Mouse (Mus musculus): Measurements from ENCODE around the gene Hapln2.

Gene Hapln2

GRCm38 (mm10) chr3:88005822-88006786, 21.3 kb downstream of the Hapln2 start:
- DNase-seq (ENCODE audit: low spot score) = no peak

- DNase-seq (ENCODE audit: low spot score) = no peak
Observed at GRCm38 (mm10) chr3:88002291-88002976, 24.9 kb downstream of the Hapln2 start.

DNA sequence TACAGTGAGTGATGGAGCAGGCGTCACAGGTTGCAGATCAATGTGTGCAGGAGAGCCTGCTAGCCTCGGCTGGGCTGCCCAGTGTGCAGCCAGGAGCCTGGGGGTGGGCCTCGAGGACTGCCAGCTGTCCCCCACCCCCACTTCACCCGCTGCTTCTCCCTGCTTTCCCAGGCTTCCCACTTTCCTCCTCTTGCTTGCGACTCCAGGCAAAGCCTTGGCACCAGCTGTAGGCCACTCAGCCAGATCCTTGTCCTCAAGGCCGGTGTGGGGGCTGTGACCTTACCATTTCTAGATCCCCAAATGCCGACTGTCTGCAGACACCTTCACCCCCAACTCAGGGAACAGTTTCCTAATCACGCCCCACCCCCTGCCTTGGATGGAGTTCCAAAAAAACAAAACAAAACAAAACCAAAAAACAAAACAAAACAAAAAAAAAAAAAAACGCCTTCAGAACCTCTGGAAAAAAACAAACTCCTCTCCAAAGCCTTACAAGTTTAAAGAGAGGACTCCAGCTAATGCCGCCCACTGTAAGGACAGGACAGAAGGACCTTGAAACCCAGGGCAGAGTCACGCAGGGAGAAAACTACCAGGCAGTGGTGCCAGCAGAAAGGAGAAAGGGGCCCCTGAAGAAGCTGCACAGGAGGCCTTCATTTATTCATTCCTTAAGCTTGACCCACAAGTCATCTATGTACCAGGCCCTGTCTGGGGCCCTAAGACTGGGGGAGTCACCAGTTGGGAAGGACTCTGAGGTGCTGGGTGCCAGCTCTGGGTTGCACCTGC, 26.4 kb downstream of the Hapln2 start:
- no peak for DNase-seq (ENCODE audit: low spot score)

DNA sequence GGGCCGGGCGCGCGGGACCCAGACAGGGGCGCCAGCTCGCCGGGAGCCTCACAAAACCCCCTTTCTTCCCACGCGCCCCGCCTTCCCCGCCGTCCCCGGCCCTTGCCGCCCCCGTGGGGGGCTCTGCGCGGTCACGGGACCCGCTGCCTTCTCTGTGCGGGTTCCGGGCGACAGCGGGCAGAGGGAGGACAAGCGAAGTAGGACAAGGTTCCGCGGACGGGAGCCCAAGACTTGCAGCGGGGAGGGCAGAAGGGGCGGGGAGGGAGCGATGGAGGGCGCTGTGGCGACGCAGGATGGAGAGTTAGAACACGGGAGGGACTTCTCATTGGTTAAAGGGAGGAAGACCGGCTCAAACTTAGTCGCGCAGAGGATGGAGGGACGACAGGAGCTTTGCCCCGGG, 27.2 kb downstream of the Hapln2 start, which contains the start of gene Bcan:
Gene Bcan (minus strand): TSS at position 50 of the 400 bp plus-strand sequence.
- no peak for DNase-seq (ENCODE audit: low spot score)

- DNase-seq (ENCODE audit: low spot score) = no peak
Observed at GRCm38 (mm10) chr3:87999243-87999895, 28.0 kb downstream of the Hapln2 start.

DNA sequence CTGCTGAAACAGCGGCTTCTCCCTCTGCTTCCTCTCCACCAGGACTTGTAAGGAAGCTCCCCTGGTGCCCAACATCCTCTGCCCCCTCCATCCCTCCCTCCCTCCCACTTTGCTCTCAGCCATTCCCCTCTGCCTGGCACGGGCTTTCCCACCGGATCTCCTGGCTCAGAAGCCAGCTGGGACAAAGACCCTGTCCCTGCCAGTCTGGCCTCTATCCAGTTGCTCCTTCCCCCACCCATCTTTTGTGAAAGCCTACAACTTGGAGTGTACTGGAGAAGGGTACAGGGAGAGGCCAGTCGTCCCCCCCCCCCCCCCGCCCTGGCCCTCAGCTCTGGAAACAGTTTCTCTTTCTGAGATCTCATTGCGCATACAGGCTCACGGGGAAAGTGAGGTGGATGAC, 28.6 kb downstream of the Hapln2 start:
- DNase-seq (ENCODE audit: low spot score) = no peak

DNA sequence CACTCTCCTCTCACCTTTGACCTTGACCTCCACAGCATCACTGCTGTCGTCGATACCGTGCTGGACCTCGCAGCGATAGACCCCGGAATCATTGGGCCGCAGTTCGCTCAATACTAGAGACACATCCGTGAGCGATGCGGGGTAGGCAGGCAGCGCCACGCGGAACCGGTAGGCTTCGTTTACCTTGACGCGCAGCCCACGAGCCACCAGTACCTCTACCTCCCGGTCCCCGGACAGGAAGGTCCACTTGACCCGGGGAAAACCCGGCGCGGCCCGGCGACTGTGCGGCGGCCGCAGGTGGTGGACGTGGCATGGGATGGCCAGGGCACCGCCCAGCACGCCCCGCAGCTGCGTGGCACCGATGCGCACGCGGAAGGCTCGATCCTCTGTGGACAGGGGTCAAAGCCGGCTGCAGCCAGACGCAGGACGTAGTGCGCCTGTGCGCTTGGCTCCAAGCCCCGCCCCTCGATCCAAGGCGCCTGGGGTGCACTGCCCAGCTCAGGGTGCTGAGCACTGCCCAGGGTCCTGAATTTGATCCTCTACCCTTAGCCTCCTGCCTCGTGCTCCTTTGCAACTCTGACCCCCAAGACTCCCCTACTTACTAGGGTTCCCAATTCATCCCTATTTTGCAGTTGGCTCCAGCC, 30.3 kb downstream of the Hapln2 start:
- no peak for DNase-seq (ENCODE audit: low spot score)

DNA sequence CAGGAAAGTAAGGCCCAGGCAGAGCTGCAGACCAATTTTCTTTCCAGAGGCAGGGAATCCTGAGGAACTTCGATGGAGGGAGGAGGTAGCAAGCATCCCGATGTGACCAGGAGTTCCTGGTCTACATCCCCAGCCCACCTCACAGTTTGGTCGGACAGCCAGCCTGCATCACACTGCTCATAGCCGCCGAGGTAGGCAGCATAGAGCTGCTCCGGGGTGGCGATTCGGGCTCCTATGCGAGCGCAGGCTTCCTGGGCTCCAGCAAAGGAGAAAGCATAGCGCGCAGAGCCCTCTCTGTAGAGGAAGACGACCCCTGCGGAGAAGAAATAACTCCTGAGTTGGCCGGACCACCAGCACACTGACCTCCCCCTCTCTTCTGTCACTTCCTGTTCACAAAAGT, 31.0 kb downstream of the Hapln2 start:
- no peak for DNase-seq (ENCODE audit: low spot score)

GRCm38 (mm10) chr3:87995331-87995730, 32.1 kb downstream of the Hapln2 start:
- no peak for DNase-seq (ENCODE audit: low spot score)

DNA sequence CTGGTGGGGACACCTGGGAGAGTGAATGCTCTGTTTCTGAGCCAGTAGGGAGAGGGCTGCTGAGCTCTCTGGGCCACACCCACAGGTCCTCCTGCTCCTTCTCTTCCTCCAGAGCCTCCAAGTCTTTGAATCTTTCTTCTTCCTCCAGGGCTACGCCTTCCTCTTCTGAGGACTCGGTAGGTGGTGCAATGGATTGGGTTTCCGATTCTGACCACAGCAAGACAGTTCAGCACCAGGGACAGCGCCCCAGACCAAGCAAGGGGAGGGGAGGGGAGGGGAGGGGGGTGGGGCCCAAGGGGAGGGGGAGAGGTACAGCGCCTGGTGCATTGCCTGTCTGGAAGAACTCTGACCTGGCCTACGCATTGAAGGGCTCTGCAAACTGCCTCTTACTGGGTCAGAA, 33.9 kb downstream of the Hapln2 start:
- DNase-seq (ENCODE audit: low spot score) = no peak

DNA sequence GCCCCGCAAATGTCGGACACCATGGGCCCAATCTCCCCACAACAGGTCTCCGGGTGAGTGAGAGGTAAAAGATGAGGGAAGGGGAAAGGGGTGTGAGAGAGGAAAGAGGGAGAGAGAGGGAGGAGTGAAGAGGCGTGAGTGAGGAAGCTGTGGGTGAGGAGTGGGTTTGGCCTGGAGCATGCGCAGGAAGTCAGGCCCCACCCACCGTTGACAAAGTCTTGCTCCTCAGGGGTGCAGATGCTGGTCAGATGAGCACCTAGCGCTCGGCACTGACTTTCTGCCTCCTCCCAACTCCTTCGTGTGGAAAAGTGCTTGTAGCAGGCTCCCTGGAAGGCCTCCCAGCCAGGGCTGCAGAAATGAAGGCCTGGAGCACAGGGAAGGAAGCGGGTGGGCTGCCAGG, 37.4 kb downstream of the Hapln2 start:
- no peak for DNase-seq (ENCODE audit: low spot score)

DNA sequence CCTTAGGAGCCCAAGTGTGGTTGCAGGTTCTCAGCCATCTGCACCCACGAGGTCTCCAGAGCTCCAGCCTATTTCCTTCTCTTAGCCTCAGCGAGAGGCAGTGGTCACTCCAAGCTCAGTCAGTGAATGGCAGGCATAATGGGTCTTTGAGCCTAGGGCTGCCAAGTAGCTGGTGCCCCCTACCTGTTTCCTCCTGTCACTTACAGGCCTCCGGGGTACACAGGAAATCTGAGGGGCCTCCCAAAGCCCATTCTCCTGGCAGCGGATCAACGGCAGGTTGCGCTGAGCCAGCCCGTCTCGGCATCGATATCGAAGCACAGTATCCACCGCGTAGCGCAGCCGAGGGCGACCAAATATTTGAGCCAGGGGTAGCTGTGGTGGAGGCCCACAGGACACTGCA, 39.3 kb downstream of the Hapln2 start:
- DNase-seq (ENCODE audit: low spot score) = no peak

DNA sequence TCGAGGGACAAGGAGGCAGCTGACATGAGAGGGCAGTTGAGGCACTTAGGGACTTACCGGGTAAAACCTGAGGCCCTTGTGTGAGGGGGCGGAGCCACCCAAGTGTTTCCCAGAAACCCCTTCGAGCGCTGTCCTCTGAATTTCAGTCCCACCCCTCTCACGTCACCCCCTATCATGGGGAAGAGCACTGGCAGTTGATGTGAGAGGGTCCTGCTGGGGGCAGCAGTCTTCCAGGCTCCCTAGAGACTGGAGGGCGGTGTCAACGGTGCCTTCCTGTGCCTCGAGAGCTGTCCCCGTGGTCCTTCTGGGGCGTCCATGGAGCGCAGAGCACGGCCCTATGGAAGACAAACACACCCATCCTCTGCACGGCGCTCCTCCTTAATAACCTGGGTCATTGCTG, 39.8 kb downstream of the Hapln2 start:
- DNase-seq (ENCODE audit: low spot score) = no peak

GRCm38 (mm10) chr3:87986868-87987267, 40.5 kb downstream of the Hapln2 start:
- peak; percentile 69 for DNase-seq (ENCODE audit: low spot score)

DNA sequence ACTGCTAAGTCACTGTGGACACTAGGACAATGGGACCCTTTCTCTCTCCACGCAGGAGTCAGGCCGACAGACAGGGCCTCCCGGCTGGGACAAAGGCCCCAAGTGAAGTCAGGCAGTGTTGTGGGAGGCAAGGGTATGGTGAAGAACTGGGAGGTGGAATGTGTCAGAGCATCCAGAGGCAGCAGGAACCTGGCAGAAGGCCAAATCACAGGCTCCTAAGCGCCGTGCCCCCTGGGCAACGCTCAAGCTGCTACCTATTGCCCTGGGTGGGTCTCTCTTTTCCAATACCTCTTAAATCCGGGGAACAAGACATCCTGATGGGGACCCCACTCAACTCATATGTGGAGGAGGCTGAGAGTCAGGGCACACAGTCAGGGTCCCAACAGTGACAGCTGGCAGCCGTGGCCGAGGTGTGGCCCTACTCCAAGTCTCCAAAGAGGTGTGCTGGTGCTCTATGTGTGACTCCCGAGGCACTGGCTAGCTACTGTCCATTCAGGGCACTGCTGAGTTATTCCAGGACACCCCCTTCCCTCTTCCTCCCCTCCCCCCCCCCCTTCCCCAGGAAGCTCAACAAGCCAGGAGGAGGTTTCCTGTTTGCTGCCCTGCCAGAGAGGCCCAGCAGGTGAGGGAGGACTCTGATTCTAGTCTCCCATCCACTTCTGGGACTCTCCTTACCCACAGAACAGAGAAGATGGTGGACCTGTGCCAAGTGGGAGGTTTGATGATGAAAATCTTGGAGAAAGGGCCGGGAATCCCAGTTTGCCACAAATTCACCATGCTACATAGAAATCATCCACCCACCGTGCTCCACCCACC, 41.7 kb downstream of the Hapln2 start:
- DNase-seq (ENCODE audit: low spot score) = no peak

DNA sequence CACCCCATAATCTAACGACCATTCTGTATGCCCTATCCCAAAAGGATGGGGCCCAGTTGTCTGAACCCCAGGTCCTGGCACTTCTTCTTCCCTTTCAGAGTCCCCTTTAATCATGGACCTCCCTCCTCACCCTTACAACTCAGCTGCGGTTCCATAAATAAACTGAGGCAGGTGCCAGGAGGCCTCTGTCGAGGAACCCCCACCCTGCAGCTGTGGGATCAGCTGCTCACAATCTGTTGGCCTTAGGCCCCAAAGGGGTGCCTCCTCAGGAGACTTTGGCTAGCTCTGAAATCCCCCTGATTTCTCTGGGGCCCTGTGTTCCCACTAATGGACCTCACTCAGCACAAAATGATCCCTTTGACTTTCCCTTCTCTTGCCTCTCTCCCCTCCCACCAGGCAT, 43.3 kb downstream of the Hapln2 start:
- no peak for DNase-seq (ENCODE audit: low spot score)

DNA sequence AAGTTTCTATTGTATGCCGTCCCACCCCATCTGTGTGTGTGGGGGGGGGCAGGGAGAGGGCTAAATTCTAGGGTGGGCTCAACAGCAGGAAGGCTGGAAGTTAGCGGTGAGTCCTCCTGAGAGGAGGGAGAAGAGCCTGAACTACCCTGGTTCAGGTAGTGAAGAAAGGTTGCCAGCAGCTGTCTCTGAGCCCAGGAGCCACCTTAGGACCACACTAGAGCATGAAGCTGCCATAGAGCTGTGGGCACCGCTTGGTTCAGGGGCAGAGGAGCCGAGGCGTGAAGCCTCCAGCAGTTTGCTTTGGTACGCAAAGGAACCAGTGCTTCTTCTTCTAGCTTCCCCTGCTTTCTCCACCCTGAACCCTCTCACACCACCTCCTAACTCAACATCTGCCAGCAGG, 43.8 kb downstream of the Hapln2 start:
- no peak for DNase-seq (ENCODE audit: low spot score)

GRCm38 (mm10) chr3:87982836-87983601, 44.4 kb downstream of the Hapln2 start:
- DNase-seq (ENCODE audit: low spot score) = no peak

DNA sequence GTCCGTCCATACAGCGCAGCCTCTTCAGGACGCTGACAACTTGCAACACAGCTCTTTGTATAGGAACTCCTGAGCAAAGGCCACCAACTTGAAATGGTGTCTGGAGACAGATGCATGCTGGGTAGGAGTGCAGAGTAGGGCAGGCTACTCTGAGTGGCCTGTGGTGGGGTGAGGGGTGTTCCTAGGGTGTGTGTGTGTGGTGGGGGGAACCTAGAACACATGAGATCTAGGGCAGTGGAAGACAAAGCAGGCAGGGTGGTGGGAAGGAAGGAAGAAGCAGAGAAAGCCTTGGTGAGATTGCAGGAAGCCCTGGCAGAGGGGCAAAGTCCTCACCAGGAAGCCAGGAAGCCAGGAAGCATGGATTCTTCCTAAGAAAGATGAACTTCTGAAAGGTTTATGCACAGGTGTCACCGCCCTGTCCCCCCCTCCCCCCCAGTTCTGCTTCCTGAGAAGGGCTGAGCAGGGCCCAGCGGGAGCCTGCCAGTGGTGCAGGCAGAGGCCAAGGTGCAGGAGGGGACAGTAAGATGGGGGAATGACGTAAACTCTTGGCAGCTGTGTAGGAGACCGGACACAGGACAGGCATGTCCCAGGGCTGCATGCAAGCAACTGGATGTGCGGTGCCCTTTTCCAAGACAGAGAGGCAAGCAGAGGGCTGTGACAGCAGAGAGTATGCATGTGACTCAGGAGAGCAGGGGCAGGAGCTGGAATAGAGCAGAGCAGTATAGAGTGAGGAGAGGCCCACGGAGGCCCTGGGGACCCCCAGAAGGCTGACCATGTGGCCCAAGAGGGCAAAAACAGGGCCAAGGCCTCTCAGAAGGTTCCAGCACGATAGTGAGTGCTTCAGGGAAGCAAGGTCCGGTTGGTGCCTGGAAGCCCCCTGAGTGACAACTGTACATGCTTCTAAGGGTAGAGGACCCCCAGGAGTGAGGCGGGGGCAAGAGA, 45.2 kb downstream of the Hapln2 start:
- no peak for DNase-seq (ENCODE audit: low spot score)

Measured in spleen, adult 12 weeks (tissue).